Mouse (Mus musculus): ENCODE data around the gene Pmp22. TPM values are rescaled to one million over a fixed set of nuclear protein-coding genes. Genes with fewer than 3 reads are reported as not detected.

Pmp22 gene
- total RNA-seq, 1 experiment from 2014 or later = not detected

DNA sequence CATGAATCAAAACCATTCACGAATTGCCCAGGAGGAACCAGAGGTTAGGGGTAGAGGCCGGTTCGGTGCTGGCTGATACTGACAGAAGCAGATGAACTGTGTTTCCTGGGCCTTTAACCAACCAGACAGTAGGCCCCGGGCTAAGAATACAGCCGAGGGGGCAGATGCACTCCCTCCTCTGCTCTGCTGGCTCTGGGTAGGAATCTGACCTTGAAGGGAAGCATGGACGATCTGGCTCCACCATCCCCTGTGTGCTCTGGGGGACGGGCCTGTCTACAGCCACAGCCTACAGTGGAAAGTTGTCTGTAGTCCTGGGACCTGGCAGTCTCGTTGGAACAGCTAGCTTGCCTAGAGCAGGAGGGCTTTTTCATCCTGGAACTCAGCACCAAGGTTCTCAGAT, 14.7 kb downstream of the Pmp22 start:
- no peak for ATAC-seq (ENCODE audit: extremely low read depth, insufficient number of reproducible peaks, low FRiP score, poor library complexity, severe bottlenecking)

GRCm38 (mm10) chr11:63146601-63147000, 17.8 kb downstream of the Pmp22 start:
- no peak for ATAC-seq (ENCODE audit: extremely low read depth, insufficient number of reproducible peaks, low FRiP score, poor library complexity, severe bottlenecking)

DNA sequence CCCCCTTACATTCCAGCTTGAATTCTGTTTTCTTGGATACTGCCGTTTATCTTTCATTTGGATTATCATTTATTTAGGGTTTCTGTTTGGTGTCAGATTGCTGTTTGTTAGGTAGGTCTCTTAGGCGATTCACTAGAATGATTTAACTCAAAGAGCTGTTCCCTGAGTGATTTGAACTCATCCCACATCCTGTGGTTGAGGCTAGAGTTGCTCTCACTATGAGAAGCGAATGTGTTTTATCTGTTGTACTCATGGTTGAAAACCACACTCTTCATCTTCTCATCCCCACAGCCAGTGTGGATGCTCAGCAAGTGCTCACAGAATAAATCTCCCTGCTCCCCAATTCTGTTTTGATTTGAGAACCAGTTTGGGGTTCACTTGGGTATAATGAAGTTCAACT, 19.5 kb downstream of the Pmp22 start:
- ATAC-seq (ENCODE audit: extremely low read depth, insufficient number of reproducible peaks, low FRiP score, poor library complexity, severe bottlenecking) = no peak

- no peak for ATAC-seq (ENCODE audit: extremely low read depth, insufficient number of reproducible peaks, low FRiP score, poor library complexity, severe bottlenecking)
Measured at GRCm38 (mm10) chr11:63151857-63152256, 23.1 kb downstream of the Pmp22 start.

GRCm38 (mm10) chr11:63157117-63157516, 28.3 kb downstream of the Pmp22 start:
- no peak for ATAC-seq (ENCODE audit: extremely low read depth, insufficient number of reproducible peaks, low FRiP score, poor library complexity, severe bottlenecking)

GRCm38 (mm10) chr11:63160926-63161325, 32.1 kb downstream of the Pmp22 start:
- ATAC-seq (ENCODE audit: extremely low read depth, insufficient number of reproducible peaks, low FRiP score, poor library complexity, severe bottlenecking) = no peak

- ATAC-seq (ENCODE audit: extremely low read depth, insufficient number of reproducible peaks, low FRiP score, poor library complexity, severe bottlenecking) = no peak
Measured at GRCm38 (mm10) chr11:63162806-63163205, 34.0 kb downstream of the Pmp22 start.

GRCm38 (mm10) chr11:63163550-63163949, 34.8 kb downstream of the Pmp22 start:
- no peak for ATAC-seq (ENCODE audit: extremely low read depth, insufficient number of reproducible peaks, low FRiP score, poor library complexity, severe bottlenecking)

DNA sequence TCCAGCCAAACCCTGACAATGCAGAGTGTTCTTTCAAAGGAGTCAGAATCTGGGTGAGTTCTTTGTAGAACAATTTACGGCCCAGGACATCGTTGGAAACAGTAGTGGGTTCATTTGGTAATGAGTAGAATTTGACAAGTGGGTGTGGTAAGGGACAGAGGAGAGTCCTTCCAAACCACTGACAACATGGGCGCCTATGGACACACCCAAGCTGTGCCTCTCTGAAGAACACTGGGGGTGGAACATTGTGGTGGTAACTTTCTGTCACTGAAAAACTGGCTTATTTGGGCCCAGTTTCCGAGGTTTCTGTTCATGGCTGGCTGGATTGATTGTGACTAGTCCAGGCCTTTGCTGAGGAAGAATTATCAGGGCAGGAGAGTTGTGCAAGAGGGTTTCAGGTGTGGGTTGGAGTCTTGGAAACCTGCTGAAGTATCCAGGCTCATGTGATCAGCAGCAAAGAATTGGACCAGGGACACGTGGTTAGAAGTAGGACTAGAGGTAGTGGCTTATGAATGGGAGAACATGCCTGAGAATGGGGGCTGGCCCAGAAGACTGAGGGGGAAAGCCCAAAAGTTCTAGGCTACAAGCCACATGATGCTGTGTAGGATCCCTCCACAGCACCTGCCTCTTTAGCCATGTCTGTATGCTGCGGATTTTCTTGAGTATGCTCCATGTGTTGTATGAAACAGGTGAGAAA, 35.4 kb downstream of the Pmp22 start:
- no peak for ATAC-seq (ENCODE audit: extremely low read depth, insufficient number of reproducible peaks, low FRiP score, poor library complexity, severe bottlenecking)

GRCm38 (mm10) chr11:63164756-63165484, 36.1 kb downstream of the Pmp22 start:
- ATAC-seq (ENCODE audit: extremely low read depth, insufficient number of reproducible peaks, low FRiP score, poor library complexity, severe bottlenecking) = no peak

GRCm38 (mm10) chr11:63167826-63168225, 39.0 kb downstream of the Pmp22 start:
- ATAC-seq (ENCODE audit: extremely low read depth, insufficient number of reproducible peaks, low FRiP score, poor library complexity, severe bottlenecking) = no peak

GRCm38 (mm10) chr11:63168551-63169258, 39.9 kb downstream of the Pmp22 start:
- no peak for ATAC-seq (ENCODE audit: extremely low read depth, insufficient number of reproducible peaks, low FRiP score, poor library complexity, severe bottlenecking)

DNA sequence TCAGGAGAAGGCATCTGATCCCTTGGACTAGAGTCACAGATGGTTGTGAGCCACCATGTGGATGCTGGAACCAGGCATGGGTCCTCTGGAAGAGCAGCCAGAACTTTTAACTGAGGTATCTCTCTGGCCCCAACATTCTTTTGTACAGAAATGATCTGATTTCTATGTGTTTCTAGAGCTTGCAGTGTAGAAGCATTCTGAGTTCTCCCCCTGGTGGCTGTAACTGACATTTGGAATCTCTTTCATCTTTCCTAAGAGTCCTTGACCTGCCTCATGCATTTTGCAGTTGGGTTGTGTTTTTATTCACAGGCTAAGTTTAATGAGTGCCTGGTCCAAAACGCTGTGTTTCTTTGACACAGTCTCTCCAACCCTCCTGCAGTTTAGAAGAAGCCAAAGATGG, 43.2 kb downstream of the Pmp22 start:
- no peak for ATAC-seq (ENCODE audit: extremely low read depth, insufficient number of reproducible peaks, low FRiP score, poor library complexity, severe bottlenecking)

DNA sequence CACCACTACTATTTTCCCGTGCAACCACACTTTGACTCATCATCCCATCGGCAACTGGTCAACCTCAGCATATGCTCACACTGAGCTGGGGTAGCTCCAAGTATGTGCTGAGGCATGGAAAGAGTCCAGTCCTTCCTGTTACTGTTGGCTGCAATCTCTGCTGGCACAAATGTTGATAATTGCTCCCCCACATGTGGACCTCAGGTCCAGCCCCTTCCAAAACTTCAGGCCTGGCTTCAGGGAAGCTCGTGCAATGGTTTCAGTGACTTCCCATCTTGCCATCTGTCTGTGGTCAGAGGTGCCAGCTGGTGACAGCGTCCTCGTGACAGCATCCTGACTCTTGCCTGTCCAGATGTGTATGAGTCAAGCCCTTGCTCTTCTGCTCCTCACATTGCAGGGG, 44.8 kb downstream of the Pmp22 start:
- no peak for ATAC-seq (ENCODE audit: extremely low read depth, insufficient number of reproducible peaks, low FRiP score, poor library complexity, severe bottlenecking)

DNA sequence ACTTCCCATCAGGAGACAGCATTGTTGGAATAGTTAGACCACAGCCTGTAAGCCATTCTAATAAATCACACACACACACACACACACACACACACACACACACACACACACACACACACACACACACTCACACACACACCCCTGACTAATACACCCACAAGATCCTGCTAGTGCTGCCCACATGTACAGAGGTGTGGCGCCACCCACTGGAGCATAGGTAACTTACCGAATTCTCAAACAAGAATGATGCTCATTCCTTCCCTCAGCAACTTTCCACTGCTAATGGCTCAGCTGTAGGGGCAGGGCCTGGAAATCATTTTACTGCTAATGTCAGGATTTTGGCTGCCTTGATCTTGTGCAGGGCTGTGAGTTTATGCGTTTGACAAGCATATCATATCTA, 46.5 kb downstream of the Pmp22 start:
- ATAC-seq (ENCODE audit: extremely low read depth, insufficient number of reproducible peaks, low FRiP score, poor library complexity, severe bottlenecking) = no peak

DNA sequence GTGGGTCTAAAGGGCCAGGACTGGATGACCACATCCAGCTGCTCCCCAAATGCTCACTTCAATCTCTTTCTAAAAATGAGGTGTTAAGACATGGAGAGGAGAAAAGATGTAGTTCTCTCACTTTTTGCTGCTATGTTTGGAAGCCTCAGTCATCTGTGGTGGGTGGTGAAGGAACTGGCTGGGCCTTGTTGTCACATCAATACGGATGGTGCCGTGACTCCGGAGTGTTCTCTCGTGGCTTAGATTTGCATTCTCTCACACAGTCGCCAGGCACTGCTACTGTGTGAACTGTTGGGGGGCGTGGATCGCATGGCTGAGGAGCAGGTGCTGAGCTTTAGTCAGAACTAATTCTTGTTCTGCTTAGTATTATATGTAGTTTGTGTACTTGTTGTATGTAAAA, 47.6 kb downstream of the Pmp22 start:
- ATAC-seq (ENCODE audit: extremely low read depth, insufficient number of reproducible peaks, low FRiP score, poor library complexity, severe bottlenecking) = no peak

- no peak for ATAC-seq (ENCODE audit: extremely low read depth, insufficient number of reproducible peaks, low FRiP score, poor library complexity, severe bottlenecking)
Measured at GRCm38 (mm10) chr11:63180262-63181101, 51.7 kb downstream of the Pmp22 start.

DNA sequence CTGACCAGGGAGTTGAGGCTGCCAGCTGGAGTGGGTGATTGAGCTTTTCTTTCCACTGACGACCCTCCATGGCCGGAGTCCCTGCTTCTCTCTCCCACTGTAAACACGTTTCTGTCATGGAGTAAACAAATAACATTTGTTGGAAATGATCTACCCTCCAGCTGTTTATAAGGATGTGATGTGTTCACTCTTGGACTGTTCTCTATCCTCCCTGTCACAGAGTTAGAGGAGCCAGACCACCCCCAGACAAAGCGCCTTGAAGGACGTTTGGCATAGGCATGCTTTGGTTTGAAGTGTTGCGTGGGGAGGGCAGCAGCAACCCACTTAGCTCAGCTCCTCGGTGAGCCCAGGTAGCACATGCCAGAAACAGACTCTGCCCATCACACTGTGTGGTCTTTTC, 60.0 kb downstream of the Pmp22 start:
- ATAC-seq (ENCODE audit: extremely low read depth, insufficient number of reproducible peaks, low FRiP score, poor library complexity, severe bottlenecking) = no peak

- ATAC-seq (ENCODE audit: extremely low read depth, insufficient number of reproducible peaks, low FRiP score, poor library complexity, severe bottlenecking) = no peak
Measured at GRCm38 (mm10) chr11:63198070-63198469, 69.3 kb downstream of the Pmp22 start.
